Mouse (Mus musculus) kidney, postnatal 36 days (tissue): Measurements from ENCODE around the gene Fam196b.
A peak's percentile ranks its signal among the peaks of the same experiment; 100 is the strongest.

Experiments used
- DNase-seq, 2 experiments: peaks; one replicate each; pipeline ENCODE4 v3.0.0; 2021 to 2022; ENCODE audit warnings: mixed read lengths in 2 of 2

Gene Fam196b

DNA sequence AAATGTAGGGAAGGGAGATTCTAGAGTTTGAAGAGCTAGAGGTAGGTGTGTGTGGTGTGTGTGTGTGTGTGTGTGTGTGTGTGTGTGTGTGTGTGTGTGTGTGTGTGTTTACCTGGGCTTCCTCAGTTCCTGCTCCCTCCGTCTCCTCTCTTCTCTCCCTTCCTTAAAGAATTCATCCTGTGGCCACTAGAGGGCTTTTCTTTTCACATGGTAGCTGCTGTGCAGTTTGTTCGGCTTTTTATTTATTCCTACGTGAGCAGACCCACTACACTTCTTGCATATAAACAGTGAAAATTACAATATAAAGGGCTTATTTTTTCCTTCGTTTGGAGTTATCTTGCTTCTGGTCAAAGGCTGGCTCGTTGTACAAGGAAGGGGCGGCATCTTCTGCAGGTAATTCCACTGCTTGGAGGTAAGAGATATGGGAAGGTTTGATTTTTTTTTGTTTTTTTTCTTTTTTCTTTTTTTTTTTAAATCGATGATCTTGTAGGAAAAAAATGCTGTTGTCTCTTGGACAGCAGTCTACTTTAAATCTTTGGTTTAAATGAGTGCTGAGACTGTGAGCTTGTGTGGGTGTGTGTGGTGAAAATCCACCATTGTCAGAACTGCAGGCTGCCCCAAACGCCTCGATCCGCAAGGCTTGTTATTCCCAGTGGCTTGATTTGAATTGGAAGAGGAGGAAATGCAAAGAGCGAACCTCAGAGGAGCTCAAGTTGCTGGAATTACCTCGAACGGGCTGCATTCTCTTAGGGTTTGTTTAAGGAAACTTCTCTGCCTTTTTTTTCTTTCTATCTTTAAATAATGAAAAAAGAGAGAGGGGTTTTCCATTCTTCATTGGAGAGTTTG, at the start of gene Fam196b:
Gene Fam196b (plus strand): TSS at position 289 of the 846 bp plus-strand sequence.
- peak; percentile 32 to 42 for DNase-seq

DNA sequence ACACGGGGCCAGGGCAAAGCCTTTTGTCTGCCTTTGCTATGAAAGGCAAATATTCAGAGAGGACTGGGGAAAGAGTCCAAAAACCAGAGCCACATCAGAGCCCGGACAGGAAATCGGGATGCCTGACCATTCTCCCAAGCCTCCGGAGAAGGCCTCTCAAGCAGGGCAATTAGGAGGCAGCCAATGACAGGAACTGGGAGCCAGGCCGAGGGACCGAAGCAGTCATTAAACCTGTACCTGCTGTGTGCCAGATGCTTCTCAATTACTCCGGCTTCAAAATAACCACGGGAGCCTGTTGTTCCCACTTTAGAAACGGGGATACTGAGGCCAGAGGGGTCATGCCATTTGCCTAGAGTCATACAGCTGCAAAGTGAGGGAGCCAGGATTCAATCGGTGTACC, 42.6 kb upstream of the Fam196b start:
- no peak for DNase-seq

DNA sequence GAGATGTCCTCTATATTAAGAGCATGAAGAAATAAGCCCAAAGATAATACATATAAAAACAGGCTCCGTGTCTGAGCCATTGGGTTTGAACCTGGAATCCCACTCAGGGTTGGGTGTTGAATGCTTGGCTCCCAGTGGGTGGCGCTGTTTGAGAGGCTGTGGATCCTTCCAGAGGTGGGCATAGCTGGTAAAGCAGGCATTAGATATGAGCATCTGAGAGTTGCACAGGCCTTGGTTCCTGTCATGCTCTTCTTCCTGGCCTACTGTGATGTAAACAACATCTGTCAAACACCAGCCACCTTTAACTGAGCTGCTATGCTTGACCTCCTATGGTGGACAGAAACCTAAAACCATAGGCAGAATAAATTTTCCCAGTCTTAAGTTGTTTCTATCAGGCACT, 38.7 kb upstream of the Fam196b start:
- DNase-seq = peak in 1 of 2 experiments; percentile 8

DNA sequence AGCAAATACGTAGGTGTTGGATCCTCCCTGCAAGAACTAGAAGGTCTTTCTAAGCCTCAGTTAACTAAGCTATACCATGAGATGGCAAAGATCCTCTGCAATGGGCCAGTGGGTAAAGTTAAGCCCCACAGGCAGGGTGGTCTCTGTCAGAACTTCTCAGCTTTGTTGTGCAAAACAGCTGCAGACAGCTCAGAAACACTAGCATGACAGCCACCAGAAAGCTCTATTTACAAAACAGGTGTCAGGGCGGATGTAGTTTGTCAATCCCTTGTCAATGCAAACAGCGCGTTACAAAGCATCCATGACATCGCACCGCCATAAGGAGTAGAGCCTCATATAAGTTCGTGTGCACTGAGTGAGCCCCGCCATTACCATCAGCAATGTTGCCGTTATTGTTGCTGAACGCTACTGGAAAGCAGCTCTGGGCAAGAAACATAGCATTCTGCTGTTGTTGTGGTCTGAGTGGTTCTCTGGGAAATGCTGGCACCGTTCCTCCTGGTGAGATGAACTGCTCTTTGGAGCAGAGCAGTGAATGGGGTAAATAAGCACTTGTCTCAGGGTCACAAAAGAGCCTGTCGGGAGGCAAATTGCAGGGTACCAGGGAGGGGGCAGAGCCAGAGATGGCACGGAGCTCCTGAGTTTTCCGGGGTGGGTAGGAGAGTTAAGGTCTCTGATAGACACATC, 38.1 kb upstream of the Fam196b start:
- DNase-seq = no peak

DNA sequence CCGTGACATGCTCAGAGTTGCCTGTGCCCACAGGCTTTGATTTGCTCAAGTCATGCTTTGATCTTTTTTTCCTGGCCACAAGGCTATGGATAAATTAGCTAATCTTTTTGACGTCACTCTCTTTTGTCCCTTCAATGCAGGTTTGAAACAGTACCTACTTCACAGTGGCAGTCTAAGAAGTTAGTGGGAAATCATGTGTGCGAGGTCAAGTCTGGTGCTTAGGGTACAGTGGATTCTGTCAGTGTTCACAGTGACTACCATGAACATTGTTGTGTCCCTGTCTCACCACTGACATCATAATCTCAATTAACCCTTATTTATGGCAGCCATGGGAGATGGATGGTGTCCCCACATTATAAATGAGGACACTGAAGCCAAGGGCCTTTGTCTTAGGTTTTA, 37.6 kb upstream of the Fam196b start:
- no peak for DNase-seq

DNA sequence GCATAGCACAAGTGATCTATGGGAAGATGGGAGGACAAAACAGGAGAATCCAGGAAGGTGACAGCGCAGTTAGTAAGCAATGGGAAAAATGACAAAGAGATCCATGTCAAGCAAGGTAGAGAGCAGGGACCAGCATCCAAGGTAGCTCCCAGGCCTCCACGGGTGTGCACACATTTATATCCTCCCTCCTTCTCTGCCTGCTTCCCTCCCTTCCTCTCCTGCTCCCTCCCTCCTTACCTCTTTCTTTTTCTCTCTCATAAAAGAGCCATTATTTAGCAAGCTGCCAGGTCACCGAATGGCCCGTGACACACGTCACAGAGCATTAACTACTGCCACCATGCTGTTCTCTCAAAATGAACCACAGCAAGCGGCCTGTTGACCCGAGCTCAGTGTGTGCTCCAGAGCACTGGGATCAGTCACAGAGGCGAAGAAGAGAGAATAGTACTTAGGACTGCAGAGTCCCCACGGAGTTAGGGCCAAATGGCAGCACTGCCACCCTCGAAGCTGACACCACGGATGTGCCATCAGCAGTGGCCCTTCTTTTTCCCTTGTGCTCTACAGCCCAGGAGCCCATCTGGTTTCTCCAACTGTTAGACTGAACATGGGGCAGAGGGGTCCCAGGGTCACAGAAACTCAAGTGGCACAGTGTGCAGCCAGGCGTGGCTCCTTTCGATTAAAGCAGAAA, 30.4 kb upstream of the Fam196b start:
- DNase-seq = no peak

DNA sequence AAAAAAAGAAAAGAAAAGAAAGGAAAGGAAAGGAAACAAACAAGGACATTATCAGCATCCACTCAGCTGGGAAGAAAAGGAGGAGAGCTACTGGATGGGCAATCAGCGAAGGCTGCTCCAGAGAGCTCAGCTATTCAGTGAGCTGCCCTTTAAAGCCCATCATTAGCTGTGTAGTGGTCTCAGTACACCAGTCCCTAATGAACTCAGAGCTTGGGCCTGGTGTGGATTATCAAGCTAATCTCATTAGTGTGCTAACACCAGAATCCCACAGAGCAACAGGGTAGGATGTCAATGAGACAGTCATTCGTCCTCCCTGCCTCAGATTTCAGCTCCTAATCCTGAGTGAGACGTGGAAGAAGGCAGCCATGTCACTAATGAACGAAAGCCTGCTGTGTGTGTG, 24.4 kb upstream of the Fam196b start:
- DNase-seq = no peak

GRCm38 (mm10) chr11:34290708-34291107, 23.9 kb upstream of the Fam196b start:
- DNase-seq = no peak

GRCm38 (mm10) chr11:34291304-34291703, 23.3 kb upstream of the Fam196b start:
- DNase-seq = no peak

GRCm38 (mm10) chr11:34297698-34298378, 16.8 kb upstream of the Fam196b start:
- DNase-seq = no peak

DNA sequence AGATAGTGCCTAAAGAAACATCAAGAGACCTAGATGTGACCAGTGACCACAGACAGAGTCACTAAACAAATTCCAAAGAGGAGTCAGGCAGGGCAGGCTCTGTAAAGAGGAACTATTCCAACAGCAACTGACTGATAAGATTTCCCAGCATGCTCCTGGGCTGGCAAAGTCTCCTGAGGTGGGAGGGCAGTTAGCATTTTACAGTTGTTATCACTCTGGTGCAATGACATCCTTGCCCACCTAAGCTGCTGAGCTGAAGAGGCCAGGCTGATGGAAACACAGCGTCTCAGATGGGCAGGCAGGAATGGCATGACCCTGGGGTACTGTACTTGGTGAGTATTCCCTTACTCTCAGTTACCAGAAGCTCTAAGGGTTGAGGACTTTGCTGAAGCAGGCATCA, 15.1 kb upstream of the Fam196b start:
- DNase-seq = no peak

GRCm38 (mm10) chr11:34300064-34300463, 14.6 kb upstream of the Fam196b start:
- no peak for DNase-seq

- no peak for DNase-seq
These were observed 8.4 kb upstream of the Fam196b start for GRCm38 (mm10) chr11:34306231-34306630.

GRCm38 (mm10) chr11:34308731-34309130, 5.9 kb upstream of the Fam196b start:
- no peak for DNase-seq

- DNase-seq = no peak
These were observed 5.3 kb upstream of the Fam196b start for GRCm38 (mm10) chr11:34309360-34309759.

- no peak for DNase-seq
These were observed 2.9 kb upstream of the Fam196b start for GRCm38 (mm10) chr11:34311717-34312116.

DNA sequence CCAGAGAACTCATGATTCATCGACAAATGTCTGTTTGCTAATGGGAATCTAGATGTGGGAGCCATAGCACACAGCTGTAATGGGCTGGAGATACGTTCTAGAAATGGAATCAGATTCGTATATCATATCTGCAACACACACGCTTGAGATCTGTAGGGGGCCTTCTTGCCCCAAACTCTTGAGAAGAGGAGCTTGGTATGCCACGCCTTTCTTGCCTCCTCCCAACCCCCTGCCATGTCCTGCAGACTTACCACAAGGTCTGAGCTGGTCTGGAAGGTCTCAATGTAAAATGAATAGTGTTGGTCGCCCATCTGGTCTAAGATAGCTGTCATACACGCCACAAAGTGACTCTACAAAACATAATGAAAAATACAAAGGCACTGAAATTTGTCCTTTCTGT, 2.4 kb upstream of the Fam196b start:
- no peak for DNase-seq

- no peak for DNase-seq
These were observed 761 bp downstream of the Fam196b start for GRCm38 (mm10) chr11:34315383-34315782.

DNA sequence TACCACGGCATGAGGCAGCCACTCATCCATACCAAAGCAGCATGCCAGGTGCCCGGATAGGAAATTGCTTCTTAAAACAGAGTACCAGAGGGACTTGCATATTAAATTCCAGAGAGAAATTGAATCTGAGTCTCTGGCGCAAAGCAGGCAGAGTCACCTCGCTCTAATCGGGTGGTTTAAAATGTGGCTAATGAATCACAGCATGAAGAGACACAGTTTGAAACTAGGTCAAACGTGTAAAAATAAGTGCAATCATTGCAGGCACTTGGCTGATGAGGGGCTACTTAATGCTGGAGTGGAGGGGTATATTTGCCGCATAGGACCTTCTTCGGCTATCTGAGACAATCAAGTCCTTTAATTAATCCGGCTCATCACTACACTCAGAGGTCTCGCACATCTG, 1.6 kb downstream of the Fam196b start:
- DNase-seq = no peak

GRCm38 (mm10) chr11:34317001-34317400, 2.4 kb downstream of the Fam196b start:
- DNase-seq = no peak

DNA sequence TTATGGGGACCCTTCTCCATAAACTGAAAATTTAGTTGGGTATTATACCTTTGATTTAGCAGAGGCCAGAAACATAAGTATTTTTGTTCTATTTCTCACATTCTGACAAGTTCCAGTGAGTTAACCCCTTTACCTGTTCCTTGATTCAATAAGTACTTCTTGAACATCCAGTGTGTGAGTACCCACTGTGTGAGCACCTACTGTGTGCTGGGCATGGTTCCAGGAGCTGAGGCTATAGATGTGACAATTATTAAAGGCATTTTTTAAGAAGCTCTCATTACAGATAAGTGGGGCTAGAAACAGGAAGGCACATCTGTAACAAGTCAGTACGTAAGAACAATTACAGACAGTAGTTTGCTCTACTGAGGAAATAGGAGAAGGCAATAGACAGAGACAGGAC, 4.7 kb downstream of the Fam196b start:
- DNase-seq = no peak

DNA sequence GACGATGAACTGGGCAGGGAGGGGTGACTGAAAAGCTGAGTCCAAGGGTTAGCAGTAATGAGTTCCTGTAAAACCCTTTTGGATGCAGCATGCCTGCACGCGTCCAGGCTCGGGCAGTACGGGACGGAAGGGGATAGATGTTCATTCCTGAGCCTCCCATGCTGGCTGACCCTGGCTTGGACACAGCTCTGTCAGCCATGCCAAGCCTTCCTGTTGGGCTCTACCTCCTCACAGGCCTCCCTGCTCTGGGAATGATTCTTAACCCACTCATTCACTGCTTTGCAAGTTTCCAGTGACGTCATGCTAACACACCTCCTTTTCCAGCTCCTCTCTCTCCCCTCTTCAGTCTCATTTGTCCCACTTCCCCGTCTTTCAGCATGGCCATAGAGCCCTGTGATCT, 9.0 kb downstream of the Fam196b start:
- no peak for DNase-seq
